Mouse (Mus musculus) MEL (cell line): ENCODE measurements around the gene Bloc1s5.

Experiments used
- POLR2A ChIP-seq, 2 experiments: IDR thresholded peaks; 2 replicates each; pipeline ENCODE4 v1.6.1; 2011 to 2012; ENCODE audit warnings: low read length in 2 of 2, mild to moderate bottlenecking in 2 of 2, control low read depth in 1 of 2, improper control_type of control experiment in 1 of 2, low read depth in 1 of 2, moderate library complexity in 1 of 2; ENCODE audit not compliant: control insufficient read depth in 1 of 2, insufficient read depth in 1 of 2, poor library complexity in 1 of 2
- ZKSCAN1 ChIP-seq: IDR thresholded peaks from 2 replicates; pipeline ENCODE4 v1.6.1; 2012; ENCODE audit warnings: low read depth, mild to moderate bottlenecking, inconsistent platforms, low read length, improper control_type of control experiment, moderate library complexity

DNA sequence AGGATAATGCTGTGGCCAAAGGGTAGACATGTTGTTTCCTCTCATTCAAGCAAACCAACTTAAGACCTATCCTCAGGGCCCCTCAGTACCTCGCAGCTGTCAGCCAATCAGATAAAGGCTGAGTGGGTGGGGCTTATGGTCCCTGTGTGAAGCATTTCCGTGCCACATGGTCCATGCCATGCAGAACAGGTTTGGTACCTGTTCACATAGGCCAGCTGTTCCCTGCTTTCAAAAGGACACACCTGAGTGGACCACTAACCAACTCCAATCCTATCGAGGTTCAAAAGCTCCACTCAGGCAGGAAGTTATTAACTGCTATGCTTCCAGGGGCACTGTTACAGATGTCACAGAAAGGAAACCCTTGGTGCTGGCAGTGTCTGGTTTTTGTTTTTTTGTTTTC lies 80.7 kb downstream of the Bloc1s5 start:
- no peak for TF ChIP-seq POLR2A (IDR thresholded peaks at IDR 0.05; ENCODE audit: control insufficient read depth in 1 of 2, insufficient read depth in 1 of 2, low read depth in 1 of 2, low read length in 2 of 2, poor library complexity in 1 of 2)
- no peak for TF ChIP-seq ZKSCAN1
